Mouse (Mus musculus): ENCODE measurements at regions not wholly inside any gene's neighbourhood (a gene's known extent, or its start where the extent isn't known, plus 50 kb on each side); places are given as distances from the start of the nearest gene placed in this dataset.

DNA sequence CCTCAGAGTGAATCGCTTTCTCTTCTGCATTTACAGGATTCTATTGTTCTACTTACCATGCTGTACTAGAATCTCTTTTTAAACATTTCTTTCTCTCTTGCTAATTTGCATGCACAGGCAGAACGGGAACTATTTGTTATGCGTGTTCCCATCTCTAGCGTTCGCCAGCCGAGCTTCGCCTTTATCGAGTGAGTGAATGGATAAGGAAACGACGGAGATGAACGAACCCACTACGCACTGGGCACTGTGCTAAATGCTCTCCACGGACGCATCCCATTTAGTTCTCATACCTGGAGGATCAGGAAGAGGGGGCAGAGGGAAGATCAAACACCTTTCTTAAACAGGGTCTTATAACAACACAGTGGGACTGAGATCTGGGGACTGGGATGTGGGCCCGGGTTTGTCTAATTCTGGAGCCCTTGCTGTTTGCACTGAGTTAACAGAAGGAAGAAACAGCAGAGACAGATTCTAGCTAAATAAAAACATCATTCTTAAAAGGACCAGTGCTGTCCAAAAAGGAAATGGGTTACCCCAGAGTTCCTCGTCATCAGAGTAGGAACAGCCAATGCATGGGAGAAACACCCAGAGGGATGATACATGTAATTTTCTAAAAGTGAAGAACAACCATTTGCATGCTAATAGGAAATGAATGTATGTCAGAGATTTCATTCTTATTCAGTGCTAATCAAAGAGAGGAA, 219.1 kb upstream of the Eif4g2 start:
- TF ChIP-seq CTCF (IDR thresholded peaks at IDR 0.05; ENCODE audit: insufficient read depth, low read depth, low read length) (no peak), POLR2A (IDR thresholded peaks at IDR 0.05; ENCODE audit: insufficient read depth, low read depth, low read length) (no peak)
